Mouse (Mus musculus) neural tube, embryonic 12.5 days (tissue): ENCODE measurements around the gene Olfr549. TPM values are rescaled to one million over a fixed set of nuclear protein-coding genes. Genes with fewer than 3 reads are reported as not detected.
A peak's percentile ranks its signal among the peaks of the same experiment; 100 is the strongest.

Experiments
- ATAC-seq: fragments of 200-750 bp; cut with Nextera tagmentation; 2 replicates; pipeline ENCODE4 v1.8.0; 2017; ENCODE audit warnings: low read depth, mild to moderate bottlenecking, moderate TSS enrichment, moderate library complexity; ENCODE audit not compliant: low FRiP score
- H3K27ac ChIP-seq: fragments of 300-500 bp; sonication (generic); 2 replicates; pipeline ENCODE4 v1.5.1; 2016
- H3K27me3 ChIP-seq: fragments of 300-500 bp; sonication (generic); replicated peaks from 2 replicates; pipeline ENCODE4 v1.6.1; 2016; ENCODE audit warnings: mild to moderate bottlenecking
- H3K36me3 ChIP-seq: fragments of 300-500 bp; sonication (generic); 2 replicates; pipeline ENCODE4 v1.6.1; 2016; ENCODE audit warnings: mild to moderate bottlenecking
- H3K4me1 ChIP-seq: fragments of 300-500 bp; sonication (generic); 2 replicates; pipeline ENCODE4 v1.6.1; 2016
- H3K4me2 ChIP-seq: fragments of 300-500 bp; sonication (generic); replicated peaks from 2 replicates; pipeline ENCODE4 v1.6.1; 2016; ENCODE audit warnings: mild to moderate bottlenecking
- H3K4me3 ChIP-seq: fragments of 300-500 bp; sonication (generic); 2 replicates; pipeline ENCODE4 v1.5.1; 2016
- H3K9ac ChIP-seq: fragments of 300-500 bp; sonication (generic); 2 replicates; pipeline ENCODE4 v1.6.1; 2016; ENCODE audit warnings: mild to moderate bottlenecking
- H3K9me3 ChIP-seq: fragments of 300-500 bp; sonication (generic); 2 replicates; pipeline ENCODE4 v1.6.1; 2016; ENCODE audit warnings: mild to moderate bottlenecking
- WGBS: fragments of 180-500 bp; shearing (Covaris S2); methylation state at CpG from one replicate; pipeline ENCODE4 v1.1.7; 2016; 5-methylcytosine and 5-hydroxymethylcytosine counted together
- polyA plus RNA-seq: library from polyadenylated mRNA; unstranded; fragments of >200 nt; fragmentation: Nextera tagmentation; extraction: Ambion mirVana; gene quantifications from 2 replicates; pipeline ENCODE4 v1.2.1, GENCODE M21; 2016

Olfr549 gene
- polyA plus RNA-seq, 1 experiment from 2014 or later, result not detected

DNA sequence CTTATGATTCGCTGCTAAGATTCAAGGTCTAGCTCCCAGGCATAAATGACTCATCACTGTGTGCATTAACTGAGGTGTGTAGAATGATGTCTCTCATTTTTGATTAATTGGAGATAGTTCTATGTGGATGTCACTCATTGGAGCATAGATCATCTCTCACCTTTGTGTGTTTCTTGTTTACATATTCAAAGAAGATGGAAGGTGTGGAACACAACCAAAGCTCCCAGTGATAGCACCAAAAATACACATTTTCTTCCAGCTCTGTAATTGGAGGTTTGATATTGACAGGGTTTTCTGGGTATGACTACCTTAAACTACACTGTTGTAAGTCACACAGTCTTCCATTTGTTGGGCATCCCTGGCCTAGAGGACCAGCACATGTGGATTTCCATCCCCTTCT is 15.2 kb upstream of the Olfr549 start, which contains the start of gene Olfr547:
Olfr547 (plus strand) TSS at position 301 of the 400 bp plus-strand sequence.
- Histone ChIP-seq H3K4me1 (no peaks in the 10 kb centered on the region), H3K27me3 (no peaks in the 10 kb centered on the region), H3K9me3 (no peaks in the 10 kb centered on the region), H3K4me2 (no peak within 1 kb of the TSS), H3K4me3 (no peak within 1 kb of the TSS), H3K27ac (no peak within 1 kb of the TSS), H3K9ac (no peak within 1 kb of the TSS), H3K36me3 (no peaks in the 10 kb centered on the region)
- ATAC-seq, result no peak
- WGBS, result 88% methylated on average over 1 of the region's 1 CpGs

DNA sequence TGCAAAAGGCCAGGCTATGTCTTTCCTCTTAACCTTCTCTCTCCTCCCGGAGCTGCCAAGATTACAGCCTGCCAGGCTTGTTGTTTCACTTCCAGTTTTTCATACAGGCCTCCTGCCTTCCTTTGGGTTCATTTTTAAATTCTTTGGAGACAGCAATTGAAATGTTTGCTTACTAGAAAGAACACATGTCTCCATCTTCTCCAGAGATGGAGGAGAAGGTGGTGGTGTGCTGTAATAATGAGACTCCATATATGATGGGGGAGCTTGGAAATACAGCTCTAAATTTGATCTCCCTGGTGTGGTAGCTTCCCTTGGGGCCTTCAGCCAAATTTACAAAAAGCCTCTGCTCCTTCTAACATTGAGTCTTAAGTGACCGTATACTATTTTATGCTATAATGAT is 9.1 kb upstream of the Olfr549 start, which contains the start of gene Olfr548-ps1:
Olfr548-ps1 (plus strand) TSS at position 301 of the 400 bp plus-strand sequence.
- no peak within 1 kb of the TSS for H3K4me2 ChIP-seq
- ATAC-seq, result no peak
- H3K36me3 ChIP-seq, result no peaks in the 10 kb centered on the region
- no peaks in the 10 kb centered on the region for H3K4me1 ChIP-seq
- H3K9ac ChIP-seq, result no peak within 1 kb of the TSS
- H3K27ac ChIP-seq, result no peak within 1 kb of the TSS
- no peak within 1 kb of the TSS for H3K4me3 ChIP-seq
- no peaks in the 10 kb centered on the region for H3K27me3 ChIP-seq
- H3K9me3 ChIP-seq, result no peaks in the 10 kb centered on the region
- WGBS, result 91% methylated on average over 2 of the region's 2 CpGs

GRCm38 (mm10) chr7:102541251-102541650 is 8.4 kb upstream of the Olfr549 start:
- ATAC-seq, result no peak
- Histone ChIP-seq H3K27ac (no peak overlapping the region), H3K9me3 (no peaks in the 10 kb centered on the region), H3K4me2 (no peak overlapping the region), H3K9ac (no peak overlapping the region), H3K4me3 (no peak overlapping the region), H3K4me1 (no peaks in the 10 kb centered on the region), H3K27me3 (no peaks in the 10 kb centered on the region), H3K36me3 (no peaks in the 10 kb centered on the region)
- 62% methylated on average over 3 of the region's 3 CpGs for WGBS

DNA sequence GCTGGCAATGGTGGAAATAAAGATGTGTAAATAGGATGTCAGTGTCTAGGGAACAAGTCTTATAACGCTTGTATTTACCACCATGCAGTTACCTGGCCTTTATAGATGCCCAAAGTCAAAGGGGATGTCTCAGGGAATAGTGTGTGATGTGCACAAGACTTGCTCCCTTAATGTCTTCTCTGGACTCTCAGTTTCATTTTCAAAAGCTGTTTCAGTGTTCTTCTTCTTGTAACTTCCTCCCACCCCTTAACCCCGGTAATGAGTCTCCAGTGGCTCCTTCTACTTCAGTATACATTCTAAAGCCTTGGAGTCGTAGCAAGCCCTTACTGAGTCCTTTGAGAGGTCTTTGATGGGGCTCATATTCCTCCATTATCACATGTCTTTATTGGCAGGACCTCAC is 3.6 kb downstream of the Olfr549 start:
- WGBS, result 83% methylated on average over 3 of the region's 3 CpGs
- no peaks in the 10 kb centered on the region for H3K36me3 ChIP-seq
- H3K9ac ChIP-seq, result no peak overlapping the region
- ATAC-seq, result no peak
- no peak overlapping the region for H3K4me3 ChIP-seq
- H3K4me2 ChIP-seq, result no peak overlapping the region
- H3K4me1 ChIP-seq, result no peaks in the 10 kb centered on the region
- H3K27ac ChIP-seq, result no peak overlapping the region
- no peaks in the 10 kb centered on the region for H3K9me3 ChIP-seq
- no peaks in the 10 kb centered on the region for H3K27me3 ChIP-seq

GRCm38 (mm10) chr7:102564999-102565997 is 15.6 kb downstream of the Olfr549 start, which contains the start of gene Trim21:
Gene Trim21, minus strand, starts transcription at chr7:102565486.
- ATAC-seq, result peak; percentile 74; the same call in 1 of the 2 replicates
- H3K27ac ChIP-seq, result no peak within 1 kb of the TSS
- no peak within 1 kb of the TSS for H3K9ac ChIP-seq

DNA sequence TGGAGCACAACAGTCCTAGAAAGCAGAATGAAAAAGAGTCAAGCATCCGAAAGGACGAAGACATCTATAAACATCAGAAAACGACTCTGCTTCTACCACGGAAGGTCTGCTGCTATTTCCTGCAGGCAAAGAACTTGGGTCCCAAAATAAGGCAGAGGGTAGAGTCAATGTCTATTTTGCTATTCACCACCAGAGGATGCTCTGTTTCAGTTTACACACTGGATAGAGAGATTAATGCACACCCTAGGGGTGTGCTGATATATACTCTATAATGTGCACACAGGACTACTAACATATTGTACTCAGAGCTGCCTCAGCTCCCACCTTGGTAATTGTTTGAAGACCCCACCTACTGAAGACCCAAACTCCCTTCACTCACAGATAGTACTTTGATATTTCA is 16.5 kb downstream of the Olfr549 start:
- WGBS, result 88% methylated on average over 4 of the region's 4 CpGs
- H3K36me3 ChIP-seq, result no peaks in the 10 kb centered on the region
- H3K27ac ChIP-seq, result no peak overlapping the region
- no peak for ATAC-seq
- no peaks in the 10 kb centered on the region for H3K9me3 ChIP-seq
- H3K4me3 ChIP-seq, result no peak overlapping the region
- H3K4me2 ChIP-seq, result no peak overlapping the region
- H3K27me3 ChIP-seq, result no peaks in the 10 kb centered on the region
- H3K9ac ChIP-seq, result no peak overlapping the region
- no peaks in the 10 kb centered on the region for H3K4me1 ChIP-seq

More at GRCm38 (mm10) chr7:102564999-102565997, 15.6 kb downstream of the Olfr549 start, which contains the start of gene Trim21:
- H3K27me3 ChIP-seq, result no peaks in the 10 kb centered on the region
- no peaks in the 10 kb centered on the region for H3K9me3 ChIP-seq
- no peaks in the 10 kb centered on the region for H3K4me1 ChIP-seq
- no peaks in the 10 kb centered on the region for H3K36me3 ChIP-seq
- peak within 1 kb of the TSS; percentile 33 for H3K4me3 ChIP-seq
- WGBS, result 17% methylated on average over 10 of the region's 10 CpGs
- H3K4me2 ChIP-seq, result peak within 1 kb of the TSS; percentile 52

- no peaks in the 10 kb centered on the region for H3K36me3 ChIP-seq
- no peaks in the 10 kb centered on the region for H3K27me3 ChIP-seq
- 96% methylated on average over 8 of the region's 8 CpGs for WGBS
- no peak within 1 kb of the TSS for H3K9ac ChIP-seq
- no peaks in the 10 kb centered on the region for H3K9me3 ChIP-seq
- no peak within 1 kb of the TSS for H3K4me3 ChIP-seq
- no peaks in the 10 kb centered on the region for H3K4me1 ChIP-seq
- H3K27ac ChIP-seq, result no peak within 1 kb of the TSS
- no peak within 1 kb of the TSS for H3K4me2 ChIP-seq
- no peak for ATAC-seq
These were observed 21.5 kb downstream of the Olfr549 start, which contains the start of gene Olfr550 for GRCm38 (mm10) chr7:102571142-102571541. Gene Olfr550, plus strand, starts transcription at chr7:102571442.

DNA sequence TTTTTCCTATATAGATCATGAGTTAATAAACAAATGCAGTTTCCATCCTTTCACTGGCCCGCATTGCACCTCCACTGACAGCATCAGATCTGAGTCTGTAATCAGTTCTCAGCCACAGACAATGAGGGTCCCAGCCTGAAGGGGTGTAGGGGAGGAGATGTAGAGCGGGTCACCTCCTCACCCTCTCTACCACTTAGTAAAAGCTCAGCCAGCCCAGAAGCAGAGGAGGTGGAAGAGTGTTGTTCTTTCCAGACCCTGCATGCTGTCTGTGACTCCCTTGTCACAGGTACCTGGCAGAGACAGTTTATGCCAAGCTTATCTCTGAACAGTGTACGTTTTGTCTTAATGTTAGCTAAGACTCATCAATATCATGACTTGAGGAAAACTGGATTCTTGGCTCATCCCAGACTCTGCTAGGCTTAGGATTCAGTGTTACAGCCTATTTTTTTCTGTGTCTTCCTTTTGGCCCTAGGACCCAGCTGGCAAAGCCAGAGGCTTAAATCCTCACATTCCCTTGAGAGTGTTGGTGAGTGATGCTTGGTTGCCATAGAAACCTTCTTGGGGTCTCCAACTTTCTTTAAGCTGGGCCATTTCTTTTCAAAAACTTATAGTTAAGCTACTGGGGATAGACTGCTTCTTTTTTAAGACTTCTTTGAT is 23.6 kb downstream of the Olfr549 start:
- H3K4me3 ChIP-seq, result no peak overlapping the region
- 0 out of 2 replicates have a peak, but pooled peaks have one; percentile 41 for ATAC-seq
- 75% methylated on average over 3 of the region's 3 CpGs for WGBS
- no peaks in the 10 kb centered on the region for H3K9me3 ChIP-seq
- no peak overlapping the region for H3K9ac ChIP-seq
- H3K4me2 ChIP-seq, result no peak overlapping the region
- no peak overlapping the region for H3K27ac ChIP-seq
- H3K27me3 ChIP-seq, result no peaks in the 10 kb centered on the region
- no peaks in the 10 kb centered on the region for H3K36me3 ChIP-seq
- H3K4me1 ChIP-seq, result no peaks in the 10 kb centered on the region

GRCm38 (mm10) chr7:102575998-102576397 is 26.3 kb downstream of the Olfr549 start:
- Histone ChIP-seq H3K9me3 (no peaks in the 10 kb centered on the region), H3K27me3 (no peaks in the 10 kb centered on the region), H3K4me2 (no peak overlapping the region), H3K4me1 (no peaks in the 10 kb centered on the region), H3K4me3 (no peak overlapping the region), H3K36me3 (no peaks in the 10 kb centered on the region), H3K9ac (no peak overlapping the region), H3K27ac (no peak overlapping the region)
- ATAC-seq, result no peak
- WGBS, result 80% methylated on average over 6 of the region's 6 CpGs

DNA sequence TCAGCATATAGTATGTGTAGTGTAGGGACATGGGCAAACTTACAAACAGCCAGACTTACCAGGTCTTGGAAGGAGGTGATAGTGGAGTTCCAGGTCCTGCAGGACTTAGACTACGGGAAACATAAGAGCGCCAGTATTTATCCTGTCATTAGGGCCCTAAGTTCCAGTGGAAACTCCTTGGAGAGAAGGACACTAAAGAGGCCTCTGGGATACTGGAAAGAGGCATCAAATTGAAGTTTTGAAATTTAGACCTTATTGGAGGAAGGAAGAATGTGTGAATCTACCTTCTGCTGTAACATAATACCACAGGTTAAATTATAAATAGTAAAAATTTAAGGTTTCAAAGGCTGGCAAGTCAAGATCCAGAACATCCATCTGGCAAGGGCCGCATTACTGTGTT is 42.1 kb downstream of the Olfr549 start, which contains the start of gene Olfr551:
Olfr551 (minus strand) TSS at position 101 of the 400 bp plus-strand sequence.
- Histone ChIP-seq H3K9me3 (no peaks in the 10 kb centered on the region), H3K4me3 (no peak within 1 kb of the TSS), H3K9ac (no peak within 1 kb of the TSS), H3K36me3 (no peaks in the 10 kb centered on the region), H3K4me1 (no peaks in the 10 kb centered on the region), H3K27ac (no peak within 1 kb of the TSS), H3K4me2 (no peak within 1 kb of the TSS), H3K27me3 (no peaks in the 10 kb centered on the region)
- ATAC-seq, result no peak
- 93% methylated on average over 3 of the region's 3 CpGs for WGBS

- Histone ChIP-seq H3K27me3 (no peaks in the 10 kb centered on the region), H3K9ac (no peak within 1 kb of the TSS), H3K4me1 (no peaks in the 10 kb centered on the region), H3K36me3 (no peaks in the 10 kb centered on the region), H3K27ac (no peak within 1 kb of the TSS), H3K9me3 (no peaks in the 10 kb centered on the region), H3K4me2 (no peak within 1 kb of the TSS), H3K4me3 (no peak within 1 kb of the TSS)
- no peak for ATAC-seq
- 67% methylated on average over 1 of the region's 1 CpGs for WGBS
These were observed 47.8 kb downstream of the Olfr549 start, which contains the start of gene Olfr552 for GRCm38 (mm10) chr7:102597378-102598031. Gene Olfr552, plus strand, starts transcription at chr7:102597770.
